27 mouse cellular contexts compared by ENCODE assay signal in the genomic region with DNA sequence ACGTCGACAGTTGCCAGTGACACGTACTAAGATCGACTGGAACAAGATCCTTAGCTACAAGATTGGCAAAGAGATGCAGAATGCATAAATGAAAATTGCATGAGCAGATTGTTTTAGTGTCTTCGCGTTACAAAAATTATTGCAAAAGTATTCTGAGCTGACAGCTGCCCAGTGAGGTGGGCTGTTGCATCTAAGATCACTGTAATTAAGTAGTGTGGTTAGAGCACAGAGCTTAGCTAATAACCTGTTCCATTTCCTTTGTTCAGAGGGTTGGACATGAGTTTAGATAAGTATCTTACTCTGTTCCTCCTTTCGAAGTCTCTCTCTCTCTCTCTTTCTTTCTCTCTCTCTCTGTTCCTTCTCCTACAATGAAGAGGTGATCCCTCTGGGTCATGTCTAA. TPM values are rescaled to one million over a fixed set of nuclear protein-coding genes. Genes with fewer than 3 reads are reported as not detected.
DNase-seq lines count a peak whose midpoint lies in the region; ATAC-seq and TF ChIP-seq lines count a peak whose summit lies in the region.
"Had no signal": no experiment of that assay in that cellular context is flagged by ENCODE, and none has a peak within 500 bp of the region (broad histone marks: within the 10 kb centered on the region; RNA-seq: fewer than 3 reads in every experiment).

No protein-coding gene starts in this region.

- H3K9me3 ChIP-seq in forebrain, postnatal 0 days (ENCODE audit: low read length): no peaks in the 10 kb centered on the region
- H3K9me3 ChIP-seq in forebrain, embryonic 14.5 days (replicated peaks; ENCODE audit: control insufficient read depth, low read length): no peaks in the 10 kb centered on the region
- H3K9me3 ChIP-seq: embryonic facial prominence, embryonic 10.5 days; embryonic facial prominence, embryonic 12.5 days; forebrain, embryonic 10.5 days; forebrain, embryonic 12.5 days; G1E had no signal

- no peaks in the 10 kb centered on the region for H3K27me3 ChIP-seq in forebrain, postnatal 0 days (ENCODE audit: insufficient read depth, low read length)
- H3K27me3 ChIP-seq in forebrain, embryonic 14.5 days (replicated peaks; ENCODE audit: control insufficient read depth, insufficient read depth, low read length): no peaks in the 10 kb centered on the region
- H3K27me3 ChIP-seq: CH12.LX; embryonic facial prominence, embryonic 12.5 days; forebrain, embryonic 12.5 days; Patski had no signal

- no peak overlapping the region for H3K4me2 ChIP-seq in forebrain, postnatal 0 days (ENCODE audit: low read depth)
- H3K4me2 ChIP-seq in forebrain, embryonic 14.5 days (ENCODE audit: low read length): no peak overlapping the region
- H3K4me2 ChIP-seq: embryonic facial prominence, embryonic 12.5 days; forebrain, embryonic 12.5 days had no signal

- TF ChIP-seq POLR2A in embryonic fibroblast, embryonic 13.5 days (IDR thresholded peaks at IDR 0.05; ENCODE audit: low read depth, low read length): no peak
- TF ChIP-seq POLR2A in lung, adult 2 months (IDR thresholded peaks at IDR 0.05; ENCODE audit: borderline replicate concordance, extremely low read depth, low read depth, low read length): no peak

- no peaks in the 10 kb centered on the region for H3K4me1 ChIP-seq in forebrain, postnatal 0 days (ENCODE audit: insufficient read depth)
- no peaks in the 10 kb centered on the region for H3K4me1 ChIP-seq in forebrain, embryonic 14.5 days (ENCODE audit: control insufficient read depth, insufficient read depth, low read length)
- H3K4me1 ChIP-seq in embryonic fibroblast, embryonic 13.5 days (ENCODE audit: control insufficient read depth, insufficient read depth, low read length): peaks cover 7% of the 10 kb centered on the region; the same call in 1 of the 2 replicates
- H3K4me1 ChIP-seq in lung, adult 2 months (ENCODE audit: control insufficient read depth, insufficient read depth, low read length): no peaks in the 10 kb centered on the region
- H3K4me1 ChIP-seq: embryonic facial prominence, embryonic 10.5 days; embryonic facial prominence, embryonic 12.5 days; forebrain, embryonic 10.5 days; forebrain, embryonic 12.5 days had no signal

- DNase-seq in forebrain, postnatal 0 days: no peak
- no peak for DNase-seq in forebrain, embryonic 14.5 days (ENCODE audit: low spot score)
- DNase-seq in 416B (ENCODE audit: low read depth): peak; percentile 50
- no peak for DNase-seq in thymus, adult 18-20 months
- no peak for DNase-seq in thymus, postnatal 14 days
- no peak for DNase-seq in lung, adult 2 months
- DNase-seq: adrenal gland, adult 8-10 months; adrenal gland, postnatal 14 days; adrenal gland, postnatal 36 days; B cell, adult 2 months; cerebellum, adult 11-12 months; cerebellum, adult 2 months; cerebellum, adult 9-10 months; cerebellum, postnatal 10 days; cerebellum, postnatal 25 days had no signal

- no peak for ATAC-seq in forebrain, postnatal 0 days
- ATAC-seq in forebrain, embryonic 14.5 days: no peak
- peak; percentile 33 for ATAC-seq in megakaryocyte, adult 5-6 weeks (ENCODE audit: poor library complexity, severe bottlenecking)
- ATAC-seq: activated CD4-positive, CD25-positive, alpha-beta regulatory T cell, adult 4 months; CD4-positive, CD25-positive, alpha-beta regulatory T cell, adult 4 months; Patski had no signal

- peaks cover 34% of the 10 kb centered on the region for H3K36me3 ChIP-seq in forebrain, postnatal 0 days (ENCODE audit: insufficient read depth)
- H3K36me3 ChIP-seq in forebrain, embryonic 14.5 days (ENCODE audit: control insufficient read depth, insufficient read depth, low read length): peaks cover 62% of the 10 kb centered on the region

- H3K4me3 ChIP-seq in forebrain, postnatal 0 days (ENCODE audit: low read depth, low read length): no peak overlapping the region
- H3K4me3 ChIP-seq in forebrain, embryonic 14.5 days (ENCODE audit: low read depth, low read length): no peak overlapping the region
- H3K4me3 ChIP-seq in embryonic fibroblast, embryonic 13.5 days (ENCODE audit: insufficient read depth, low read length): no peak overlapping the region
- no peak overlapping the region for H3K4me3 ChIP-seq in lung, adult 2 months (replicated peaks; ENCODE audit: extremely low read depth, low read depth, low read length)
- H3K4me3 ChIP-seq: embryonic facial prominence, embryonic 10.5 days; embryonic facial prominence, embryonic 12.5 days; erythroblast, embryonic 14.5 days; forebrain, embryonic 10.5 days; forebrain, embryonic 12.5 days had no signal

- H3K27ac ChIP-seq in forebrain, postnatal 0 days (ENCODE audit: low read depth, low read length): peak overlapping the region; percentile 6
- no peak overlapping the region for H3K27ac ChIP-seq in forebrain, embryonic 14.5 days (ENCODE audit: low read depth, low read length)
- peak overlapping the region; percentile 88 for H3K27ac ChIP-seq in embryonic fibroblast, embryonic 13.5 days (ENCODE audit: insufficient read depth, low read length)
- H3K27ac ChIP-seq: embryonic facial prominence, embryonic 10.5 days; embryonic facial prominence, embryonic 12.5 days; forebrain, embryonic 10.5 days; forebrain, embryonic 12.5 days had no signal

- WGBS in forebrain, postnatal 0 days: 75% methylated on average over 7 of the region's 7 CpGs
- 92% methylated on average over 7 of the region's 7 CpGs for WGBS in forebrain, embryonic 14.5 days
- 93% methylated on average over 7 of the region's 7 CpGs for WGBS in lung, adult 2 months

- TF ChIP-seq CTCF in forebrain, postnatal 0 days (IDR thresholded peaks at IDR 0.05; ENCODE audit: low read depth): no peak
- no peak for TF ChIP-seq CTCF in embryonic fibroblast, embryonic 13.5 days (IDR thresholded peaks at IDR 0.05; ENCODE audit: borderline replicate concordance, insufficient read depth, low read length)
- no peak for TF ChIP-seq CTCF in lung, adult 2 months (IDR thresholded peaks at IDR 0.05; ENCODE audit: insufficient read depth, low read length)

- H3K9ac ChIP-seq in forebrain, postnatal 0 days: no peak overlapping the region
- H3K9ac ChIP-seq in forebrain, embryonic 14.5 days (ENCODE audit: low read length): no peak overlapping the region
- H3K9ac ChIP-seq: embryonic facial prominence, embryonic 12.5 days; forebrain, embryonic 12.5 days had no signal

RNA-seq across cellular contexts. Expression of a gene that starts 27.4 kb away (rescaled TPM):
- total RNA-seq in forebrain, postnatal 0 days (2014; rRNA removed): 57.7 and 67.3 TPM in 2 replicates
- 40.0 and 41.9 TPM in 2 replicates for polyA plus RNA-seq in forebrain, postnatal 0 days (2015; fragmentation: Nextera tagmentation; extraction: Ambion mirVana)
- 55.2 and 60.3 TPM in 2 replicates for polyA plus RNA-seq in forebrain, embryonic 14.5 days (2014; fragmentation: Nextera tagmentation; extraction: Ambion mirVana)
- 20.0 and 23.0 TPM in 2 replicates for polyA plus RNA-seq in embryonic fibroblast, embryonic 13.5 days (2011; ENCODE audit: insufficient read length, low read depth, missing spikeins)
- 6.9 and 8.5 TPM in 2 replicates for total RNA-seq in megakaryocyte, adult 5-6 weeks (2015)
- total RNA-seq in megakaryocyte, adult 5-6 weeks (2017): 10.6 and 14.0 TPM in 2 replicates
- 6.3 and 9.9 TPM in 2 replicates for polyA plus RNA-seq in lung, adult 2 months (2012; rRNA removed)

RNA-seq across cellular contexts. Expression of a gene that starts 29.3 kb away (rescaled TPM):
- 204 and 233 TPM in 2 replicates for total RNA-seq in forebrain, postnatal 0 days (2014; rRNA removed)
- polyA plus RNA-seq in forebrain, postnatal 0 days (2015; fragmentation: Nextera tagmentation; extraction: Ambion mirVana): 268 and 280 TPM in 2 replicates
- polyA plus RNA-seq in forebrain, embryonic 14.5 days (2014; fragmentation: Nextera tagmentation; extraction: Ambion mirVana): 276 and 299 TPM in 2 replicates
- 271 and 367 TPM in 2 replicates for polyA plus RNA-seq in embryonic fibroblast, embryonic 13.5 days (2011; ENCODE audit: insufficient read length, low read depth, missing spikeins)
- 490 and 593 TPM in 2 replicates for total RNA-seq in megakaryocyte, adult 5-6 weeks (2015)
- total RNA-seq in megakaryocyte, adult 5-6 weeks (2017): 665 and 673 TPM in 2 replicates
- polyA plus RNA-seq in lung, adult 2 months (2012; rRNA removed): 9.1 and 17.6 TPM in 2 replicates

Comparison
In these comparisons a context has a peak if more than half of its experiments do, and no peak if none do; other contexts are left out.
1. RNA of a gene that starts 29.3 kb away (polyA plus RNA-seq): 271 to 367 TPM in embryonic fibroblast, embryonic 13.5 days, 276 to 299 TPM in forebrain, embryonic 14.5 days and 268 to 280 TPM in forebrain, postnatal 0 days; 9.1 to 17.6 TPM in lung, adult 2 months; every median in the first group is over 10 times any median in the second.